Mouse (Mus musculus) stomach, embryonic 15.5 days (tissue): ENCODE measurements at regions not wholly inside any gene's neighbourhood (a gene's known extent, or its start where the extent isn't known, plus 50 kb on each side); places are given as distances from the start of the nearest gene placed in this dataset.
A peak's percentile ranks its signal among the peaks of the same experiment; 100 is the strongest.

ENCODE experiments used
- ATAC-seq: fragments of 200-750 bp; cut with Nextera tagmentation; 2 replicates; pipeline ENCODE4 v1.8.0; 2017; ENCODE audit warnings: low read depth, moderate number of reproducible peaks, moderate TSS enrichment; ENCODE audit not compliant: insufficient read depth, low FRiP score
- H3K27ac ChIP-seq: fragments of 300-500 bp; sonication (generic); 2 replicates; pipeline ENCODE4 v1.5.1; 2015; ENCODE audit warnings: mild to moderate bottlenecking, inconsistent platforms
- H3K27me3 ChIP-seq: fragments of 300-500 bp; sonication (generic); replicated peaks from 2 replicates; pipeline ENCODE4 v1.6.1; 2015; ENCODE audit warnings: inconsistent platforms
- H3K36me3 ChIP-seq: fragments of 300-500 bp; sonication (generic); 2 replicates; pipeline ENCODE4 v1.6.1; 2015; ENCODE audit warnings: inconsistent platforms
- H3K4me1 ChIP-seq: fragments of 300-500 bp; sonication (generic); 2 replicates; pipeline ENCODE4 v1.6.1; 2015; ENCODE audit warnings: inconsistent platforms
- H3K4me2 ChIP-seq: fragments of 300-500 bp; sonication (generic); 2 replicates; pipeline ENCODE4 v1.6.1; 2015; ENCODE audit warnings: mild to moderate bottlenecking, inconsistent platforms
- H3K4me3 ChIP-seq: fragments of 300-500 bp; sonication (generic); replicated peaks from 2 replicates; pipeline ENCODE4 v1.5.1; 2015; ENCODE audit warnings: inconsistent platforms
- H3K9ac ChIP-seq: fragments of 300-500 bp; sonication (generic); 2 replicates; pipeline ENCODE4 v1.6.1; 2015; ENCODE audit warnings: inconsistent platforms
- H3K9me3 ChIP-seq: fragments of 300-500 bp; sonication (generic); 2 replicates; pipeline ENCODE4 v1.6.1; 2016; ENCODE audit warnings: inconsistent platforms
- WGBS: fragments of 180-500 bp; shearing (Covaris S2); methylation state at CpG from one replicate; pipeline ENCODE4 v1.1.7; 2015; 5-methylcytosine and 5-hydroxymethylcytosine counted together

- H3K4me1 ChIP-seq = no peaks in the 10 kb centered on the region
- H3K27ac ChIP-seq = no peak overlapping the region
- H3K4me3 ChIP-seq = no peak overlapping the region
- H3K4me2 ChIP-seq = no peak overlapping the region
- no peaks in the 10 kb centered on the region for H3K36me3 ChIP-seq
- H3K27me3 ChIP-seq = no peaks in the 10 kb centered on the region
- H3K9me3 ChIP-seq = no peaks in the 10 kb centered on the region
- H3K9ac ChIP-seq = no peak overlapping the region
- WGBS = 76% methylated on average over 4 of the region's 4 CpGs
- ATAC-seq = no peak
These were observed 246.8 kb downstream of the Grpr start for GRCm38 (mm10) chrX:163302697-163303096.

GRCm38 (mm10) chrX:163301045-163301444 lies 248.4 kb downstream of the Grpr start:
- no peak overlapping the region for H3K9ac ChIP-seq
- no peak for ATAC-seq
- no peak overlapping the region for H3K27ac ChIP-seq
- no peaks in the 10 kb centered on the region for H3K36me3 ChIP-seq
- no peak overlapping the region for H3K4me2 ChIP-seq
- no peak overlapping the region for H3K4me3 ChIP-seq
- H3K27me3 ChIP-seq = no peaks in the 10 kb centered on the region
- no peaks in the 10 kb centered on the region for H3K4me1 ChIP-seq
- WGBS = 77% methylated on average over 6 of the region's 6 CpGs
- no peaks in the 10 kb centered on the region for H3K9me3 ChIP-seq

- ATAC-seq = no peak
- H3K4me1 ChIP-seq = no peaks in the 10 kb centered on the region
- H3K9ac ChIP-seq = no peak overlapping the region
- 49% methylated on average over 8 of the region's 8 CpGs for WGBS
- H3K27ac ChIP-seq = no peak overlapping the region
- H3K4me3 ChIP-seq = no peak overlapping the region
- no peaks in the 10 kb centered on the region for H3K36me3 ChIP-seq
- H3K4me2 ChIP-seq = no peak overlapping the region
- no peaks in the 10 kb centered on the region for H3K27me3 ChIP-seq
- no peaks in the 10 kb centered on the region for H3K9me3 ChIP-seq
These were observed 252.4 kb downstream of the Grpr start for GRCm38 (mm10) chrX:163296956-163297628.

- no peaks in the 10 kb centered on the region for H3K27me3 ChIP-seq
- no peaks in the 10 kb centered on the region for H3K4me1 ChIP-seq
- 90% methylated on average over 2 of the region's 2 CpGs for WGBS
- H3K9me3 ChIP-seq = no peaks in the 10 kb centered on the region
- no peaks in the 10 kb centered on the region for H3K36me3 ChIP-seq
- no peak overlapping the region for H3K27ac ChIP-seq
- no peak overlapping the region for H3K4me2 ChIP-seq
- no peak overlapping the region for H3K4me3 ChIP-seq
- no peak overlapping the region for H3K9ac ChIP-seq
- ATAC-seq = no peak
These were observed 288.2 kb downstream of the Grpr start for GRCm38 (mm10) chrX:163261248-163261647.

GRCm38 (mm10) chrX:163253048-163253447 lies 288.6 kb upstream of the S100g start:
- H3K9me3 ChIP-seq = no peaks in the 10 kb centered on the region
- WGBS = 46% methylated on average over 2 of the region's 2 CpGs
- H3K4me1 ChIP-seq = no peaks in the 10 kb centered on the region
- no peak overlapping the region for H3K9ac ChIP-seq
- no peak overlapping the region for H3K4me3 ChIP-seq
- ATAC-seq = no peak
- H3K36me3 ChIP-seq = no peaks in the 10 kb centered on the region
- no peak overlapping the region for H3K4me2 ChIP-seq
- H3K27ac ChIP-seq = no peak overlapping the region
- H3K27me3 ChIP-seq = no peaks in the 10 kb centered on the region

- H3K9me3 ChIP-seq = no peaks in the 10 kb centered on the region
- ATAC-seq = no peak
- no peak overlapping the region for H3K4me3 ChIP-seq
- H3K36me3 ChIP-seq = no peaks in the 10 kb centered on the region
- H3K27ac ChIP-seq = no peak overlapping the region
- no peak overlapping the region for H3K9ac ChIP-seq
- WGBS = 91% methylated on average over 2 of the region's 2 CpGs
- H3K4me1 ChIP-seq = no peaks in the 10 kb centered on the region
- H3K4me2 ChIP-seq = no peak overlapping the region
- no peaks in the 10 kb centered on the region for H3K27me3 ChIP-seq
These were observed 240.9 kb upstream of the S100g start for GRCm38 (mm10) chrX:163205260-163205659.

- Histone ChIP-seq H3K4me2 (no peak overlapping the region), H3K9me3 (no peaks in the 10 kb centered on the region), H3K4me3 (no peak overlapping the region), H3K27ac (no peak overlapping the region), H3K9ac (no peak overlapping the region), H3K27me3 (no peaks in the 10 kb centered on the region), H3K4me1 (no peaks in the 10 kb centered on the region), H3K36me3 (no peaks in the 10 kb centered on the region)
- WGBS = 96% methylated on average over 1 of the region's 1 CpGs
- no peak for ATAC-seq
These were observed 239.0 kb upstream of the S100g start for GRCm38 (mm10) chrX:163203446-163203845.

- Histone ChIP-seq H3K27me3 (no peaks in the 10 kb centered on the region), H3K9me3 (no peaks in the 10 kb centered on the region), H3K4me1 (no peaks in the 10 kb centered on the region), H3K27ac (no peak overlapping the region), H3K9ac (no peak overlapping the region), H3K4me3 (no peak overlapping the region), H3K4me2 (no peak overlapping the region), H3K36me3 (no peaks in the 10 kb centered on the region)
- 98% methylated on average over 3 of the region's 3 CpGs for WGBS
- no peak for ATAC-seq
These were observed 217.2 kb upstream of the S100g start for GRCm38 (mm10) chrX:163181588-163181987.

GRCm38 (mm10) chrX:163164810-163165209 lies 200.4 kb upstream of the S100g start:
- Histone ChIP-seq H3K4me1 (no peaks in the 10 kb centered on the region), H3K9ac (no peak overlapping the region), H3K9me3 (no peaks in the 10 kb centered on the region), H3K4me3 (no peak overlapping the region), H3K27me3 (no peaks in the 10 kb centered on the region), H3K36me3 (no peaks in the 10 kb centered on the region), H3K4me2 (no peak overlapping the region), H3K27ac (no peak overlapping the region)
- ATAC-seq = no peak
- 86% methylated on average over 2 of the region's 2 CpGs for WGBS

- 0 out of 2 replicates have a peak, but pooled peaks cover 3% of the 10 kb centered on the region for H3K27me3 ChIP-seq
- no peak overlapping the region for H3K4me2 ChIP-seq
- ATAC-seq = no peak
These were observed 190.9 kb upstream of the S100g start for GRCm38 (mm10) chrX:163155251-163155650.

GRCm38 (mm10) chrX:163151970-163152369 lies 187.6 kb upstream of the S100g start:
- 70% methylated on average over 2 of the region's 2 CpGs for WGBS
- ATAC-seq = no peak
- Histone ChIP-seq H3K9ac (no peak overlapping the region), H3K4me2 (no peak overlapping the region), H3K27me3 (0 out of 2 replicates have a peak, but pooled peaks cover 3% of the 10 kb centered on the region), H3K4me3 (no peak overlapping the region), H3K9me3 (no peaks in the 10 kb centered on the region), H3K36me3 (no peaks in the 10 kb centered on the region), H3K4me1 (no peaks in the 10 kb centered on the region), H3K27ac (no peak overlapping the region)

More at GRCm38 (mm10) chrX:163155251-163155650, 190.9 kb upstream of the S100g start:
- no peaks in the 10 kb centered on the region for H3K36me3 ChIP-seq
- no peak overlapping the region for H3K9ac ChIP-seq
- no peaks in the 10 kb centered on the region for H3K4me1 ChIP-seq
- H3K27ac ChIP-seq = no peak overlapping the region
- WGBS = 65% methylated on average over 5 of the region's 5 CpGs
- H3K9me3 ChIP-seq = no peaks in the 10 kb centered on the region
- no peak overlapping the region for H3K4me3 ChIP-seq

- Histone ChIP-seq H3K36me3 (no peaks in the 10 kb centered on the region), H3K27ac (no peak overlapping the region), H3K9me3 (no peaks in the 10 kb centered on the region), H3K27me3 (no peaks in the 10 kb centered on the region), H3K4me3 (no peak overlapping the region), H3K9ac (no peak overlapping the region), H3K4me2 (no peak overlapping the region), H3K4me1 (no peaks in the 10 kb centered on the region)
- WGBS = 59% methylated on average over 3 of the region's 3 CpGs
- ATAC-seq = no peak
These were observed 180.1 kb upstream of the S100g start for GRCm38 (mm10) chrX:163144475-163144874.

GRCm38 (mm10) chrX:163139475-163139874 lies 175.1 kb upstream of the S100g start:
- 63% methylated on average over 1 of the region's 1 CpGs for WGBS
- Histone ChIP-seq H3K9me3 (no peaks in the 10 kb centered on the region), H3K4me3 (no peak overlapping the region), H3K36me3 (no peaks in the 10 kb centered on the region), H3K27ac (no peak overlapping the region), H3K27me3 (no peaks in the 10 kb centered on the region; the same call in 1 of the 2 replicates), H3K9ac (no peak overlapping the region), H3K4me2 (no peak overlapping the region), H3K4me1 (no peaks in the 10 kb centered on the region)
- ATAC-seq = peak; percentile 39; the same call in 1 of the 2 replicates
